Mouse (Mus musculus) erythroblast, embryonic 14.5 days (primary cell): ENCODE results near the gene Gnaz. TPM values are rescaled to one million over a fixed set of nuclear protein-coding genes. Genes with fewer than 3 reads are reported as not detected.

Experiments used
- H3K27me3 ChIP-seq: 2 replicates; pipeline ENCODE4 v1.6.1; 2012; ENCODE audit warnings: inconsistent platforms; ENCODE audit not compliant: control insufficient read depth
- H3K36me3 ChIP-seq: 2 replicates; pipeline ENCODE4 v1.6.1; 2012; ENCODE audit warnings: mild to moderate bottlenecking, inconsistent platforms; ENCODE audit not compliant: control insufficient read depth
- H3K4me1 ChIP-seq: 2 replicates; pipeline ENCODE4 v1.6.1; 2012; ENCODE audit warnings: inconsistent platforms; ENCODE audit not compliant: control insufficient read depth
- H3K4me3 ChIP-seq: replicated peaks from 2 replicates; pipeline ENCODE3; 2012; ENCODE audit warnings: moderate library complexity, mild to moderate bottlenecking, inconsistent platforms
- H3K9me3 ChIP-seq: 2 replicates; pipeline ENCODE4 v1.6.1; 2012; ENCODE audit warnings: low read length, inconsistent platforms, mixed read lengths; ENCODE audit not compliant: control insufficient read depth
- GATA1 ChIP-seq: IDR thresholded peaks from 2 replicates; pipeline ENCODE4 v1.6.1; 2012; ENCODE audit warnings: low read length, inconsistent platforms, mixed read lengths
- TAL1 ChIP-seq: IDR thresholded peaks from 3 replicates; pipeline ENCODE4 v1.6.1; 2012; ENCODE audit warnings: low read length, inconsistent platforms, mixed read lengths
- polyA plus RNA-seq: library from polyadenylated mRNA; stranded (reverse); fragments of >175 nt; gene quantifications from 2 replicates; pipeline ENCODE4 v1.2.3, GENCODE M21; 2012

Gnaz gene
- polyA plus RNA-seq, 1 experiment: 0.07 TPM

DNA sequence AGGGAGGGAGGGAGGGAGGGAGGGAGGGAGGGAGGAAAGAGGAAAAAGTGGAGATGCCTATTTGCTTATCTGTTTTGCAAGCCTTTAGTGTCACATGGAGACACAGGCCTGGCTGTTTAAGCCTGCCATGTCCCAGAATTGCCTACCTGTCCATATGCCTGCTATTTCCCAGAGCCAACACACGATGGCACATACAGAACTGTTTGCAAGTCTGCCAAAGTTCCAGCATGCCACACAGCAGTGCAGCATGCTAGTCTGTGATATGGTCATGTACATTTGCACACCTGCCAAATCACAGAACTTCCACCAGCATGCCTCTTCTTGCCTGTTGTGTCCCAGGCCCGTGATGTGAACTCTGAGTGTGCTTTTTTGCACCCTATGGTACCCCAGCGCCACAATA, 36.4 kb upstream of the Gnaz start:
- TF ChIP-seq GATA1 (no peak), TAL1 (no peak)
- Histone ChIP-seq H3K4me1 (no peaks in the 10 kb centered on the region; the same call in 1 of the 2 replicates), H3K4me3 (no peak overlapping the region), H3K9me3 (no peaks in the 10 kb centered on the region), H3K36me3 (no peaks in the 10 kb centered on the region), H3K27me3 (no peaks in the 10 kb centered on the region)

DNA sequence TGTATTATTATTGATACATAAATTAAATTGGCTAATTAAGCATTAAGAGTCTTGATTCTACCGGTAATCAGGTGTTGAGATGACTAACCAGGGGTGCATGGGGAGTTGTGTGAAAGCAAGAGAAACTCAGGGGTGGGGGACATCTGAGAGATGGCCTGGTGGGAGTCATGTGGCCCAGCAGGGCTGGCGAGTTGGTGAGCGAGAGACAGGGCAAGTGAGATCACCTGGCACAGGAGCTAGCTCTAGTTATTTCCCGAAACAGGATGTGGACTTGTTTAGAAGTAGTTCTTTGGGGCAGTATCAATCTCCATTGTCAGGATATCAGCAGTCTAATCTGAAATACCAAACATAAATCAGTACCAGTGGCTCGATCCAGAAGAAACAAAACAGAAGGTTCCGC, 35.3 kb upstream of the Gnaz start:
- TF ChIP-seq TAL1 (no peak), GATA1 (no peak)

DNA sequence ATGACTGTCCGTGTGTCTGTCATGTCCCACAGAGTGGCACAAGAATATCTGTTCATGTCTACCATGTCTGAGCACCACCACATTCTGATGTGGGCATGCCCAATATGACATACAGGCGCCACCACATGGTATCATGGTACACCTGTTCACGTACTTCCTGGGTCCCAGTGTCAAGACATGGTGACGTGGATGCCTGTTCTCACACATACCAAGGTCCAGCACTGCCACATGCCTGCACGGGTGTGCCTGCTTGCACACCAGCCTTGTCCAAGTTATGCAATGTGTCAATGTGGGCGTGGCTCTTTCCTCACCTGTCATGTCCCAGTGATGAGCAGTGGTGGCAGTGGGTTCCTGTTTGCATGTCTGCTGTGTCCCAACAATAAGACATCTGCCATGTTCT, 34.5 kb upstream of the Gnaz start:
- Histone ChIP-seq H3K9me3 (no peaks in the 10 kb centered on the region), H3K36me3 (no peaks in the 10 kb centered on the region), H3K27me3 (no peaks in the 10 kb centered on the region), H3K4me3 (no peak overlapping the region), H3K4me1 (no peaks in the 10 kb centered on the region)
- TF ChIP-seq TAL1 (no peak), GATA1 (no peak)

More for the DNA sequence above, 35.3 kb upstream of the Gnaz start:
- H3K36me3 ChIP-seq: no peaks in the 10 kb centered on the region
- H3K9me3 ChIP-seq: no peaks in the 10 kb centered on the region
- H3K4me1 ChIP-seq: no peaks in the 10 kb centered on the region
- no peak overlapping the region for H3K4me3 ChIP-seq
- no peaks in the 10 kb centered on the region for H3K27me3 ChIP-seq

DNA sequence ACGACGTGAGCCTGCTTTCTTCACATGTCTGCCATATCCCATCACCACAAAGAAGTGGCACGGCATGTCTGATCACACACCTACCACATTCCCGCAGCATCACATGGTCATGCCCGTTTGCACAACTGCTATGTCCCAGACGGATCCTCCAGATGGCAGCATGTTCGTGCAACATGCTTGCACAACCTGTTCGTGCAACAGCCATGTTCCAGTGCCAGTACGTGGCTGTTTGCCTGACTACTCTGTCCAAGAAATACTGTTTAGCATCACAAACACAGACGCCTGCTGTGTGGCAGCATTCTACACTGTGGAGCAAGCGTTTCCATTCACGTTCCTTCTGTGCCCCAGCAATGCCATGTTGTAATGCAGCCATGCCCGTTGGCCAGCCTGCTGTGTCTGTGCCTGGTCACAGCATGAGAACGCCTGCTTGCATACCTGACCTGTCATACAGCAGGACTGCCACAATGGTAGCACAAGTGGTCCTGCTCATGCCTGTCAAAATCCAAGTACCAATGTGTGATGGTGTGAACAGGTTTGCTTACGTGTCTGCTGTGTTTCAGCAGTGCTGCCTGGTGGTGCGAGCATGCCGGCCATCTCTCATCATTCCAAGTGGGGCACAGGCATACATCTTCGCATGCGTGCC, 33.3 kb upstream of the Gnaz start:
- Histone ChIP-seq H3K27me3 (no peaks in the 10 kb centered on the region), H3K4me3 (no peak overlapping the region), H3K4me1 (no peaks in the 10 kb centered on the region), H3K9me3 (no peaks in the 10 kb centered on the region), H3K36me3 (no peaks in the 10 kb centered on the region)
- TF ChIP-seq TAL1 (no peak), GATA1 (no peak)

DNA sequence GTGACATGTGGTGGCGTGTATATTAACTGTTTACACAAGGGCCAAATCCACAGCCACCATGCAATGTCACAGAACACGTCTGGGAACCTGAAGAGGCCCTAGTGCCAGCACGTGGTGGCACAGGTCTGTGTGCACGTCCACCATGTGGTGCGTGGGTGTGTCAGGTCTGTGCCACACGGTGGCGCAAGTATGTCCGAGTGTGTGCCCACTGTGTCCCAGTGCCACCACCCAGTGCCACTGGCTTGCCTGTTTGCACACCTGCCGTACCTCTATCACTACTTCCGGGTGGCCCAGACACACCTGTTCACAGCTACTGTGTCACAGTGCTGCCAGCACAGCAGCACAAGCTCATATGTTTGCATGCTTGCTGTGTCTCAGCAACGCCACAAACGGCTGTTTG, 32.5 kb upstream of the Gnaz start:
- Histone ChIP-seq H3K9me3 (no peaks in the 10 kb centered on the region), H3K4me3 (no peak overlapping the region), H3K4me1 (no peaks in the 10 kb centered on the region), H3K36me3 (no peaks in the 10 kb centered on the region), H3K27me3 (no peaks in the 10 kb centered on the region)
- TF ChIP-seq TAL1: no peak
- TF ChIP-seq GATA1: no peak

DNA sequence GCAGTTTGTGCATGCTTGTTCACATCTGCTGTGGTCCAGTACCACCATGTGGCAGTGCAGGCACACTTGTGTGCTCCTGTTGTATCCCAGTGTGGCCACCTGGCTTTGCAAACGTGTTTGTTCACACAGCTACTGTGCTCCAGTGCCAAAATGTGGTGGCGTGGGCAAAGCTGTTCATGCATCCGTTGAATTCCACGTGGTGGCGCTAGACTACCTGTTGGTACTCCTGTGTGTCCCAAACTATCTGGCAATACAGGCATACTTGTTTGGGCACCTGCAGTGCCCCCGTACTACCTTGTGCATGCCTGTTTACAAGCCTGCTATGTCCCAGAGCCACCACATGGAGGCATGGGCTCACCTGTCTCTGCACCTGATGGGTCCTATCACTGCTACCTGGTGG, 32.0 kb upstream of the Gnaz start:
- TF ChIP-seq TAL1 (no peak), GATA1 (no peak)
- Histone ChIP-seq H3K4me3 (no peak overlapping the region), H3K27me3 (no peaks in the 10 kb centered on the region), H3K36me3 (no peaks in the 10 kb centered on the region), H3K4me1 (no peaks in the 10 kb centered on the region), H3K9me3 (no peaks in the 10 kb centered on the region)

DNA sequence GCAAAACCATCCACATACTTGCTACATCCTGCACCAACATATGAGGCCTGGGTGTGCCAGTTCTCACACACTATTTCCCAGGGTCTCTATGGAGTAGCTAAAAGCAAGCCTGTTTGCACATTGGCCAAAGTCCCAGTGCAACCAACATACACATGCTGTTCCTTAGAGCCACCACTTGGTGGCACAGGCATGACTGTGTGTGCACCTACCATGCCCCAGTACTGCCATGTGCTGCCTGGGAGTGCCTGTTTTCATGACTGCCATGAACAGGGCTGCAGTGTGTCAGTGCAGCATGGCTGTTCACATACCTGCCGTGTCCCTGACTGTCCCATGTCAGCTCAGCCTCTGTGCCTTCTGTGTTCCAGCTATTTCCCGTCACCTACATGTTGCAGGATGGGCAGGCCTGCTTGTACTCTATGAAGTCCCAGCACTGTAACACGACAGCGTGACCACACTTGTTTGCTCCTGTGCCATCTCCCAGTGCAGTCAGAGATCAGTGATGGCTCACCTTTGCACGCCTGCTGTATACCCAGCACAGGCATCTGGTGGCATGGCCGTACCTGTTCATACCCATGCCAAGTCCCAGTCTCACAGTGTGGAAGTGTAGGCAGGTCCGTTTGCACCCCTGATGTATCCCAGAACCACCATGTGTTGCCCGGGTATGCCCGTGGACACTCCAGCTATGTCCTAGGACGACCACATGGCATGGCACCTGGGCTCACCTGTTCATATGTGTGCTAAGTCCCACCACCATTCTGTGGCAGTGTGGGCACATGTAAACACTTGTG, 29.8 kb upstream of the Gnaz start:
- H3K4me1 ChIP-seq: no peaks in the 10 kb centered on the region
- H3K27me3 ChIP-seq: no peaks in the 10 kb centered on the region
- no peaks in the 10 kb centered on the region for H3K9me3 ChIP-seq
- TF ChIP-seq GATA1 (no peak), TAL1 (no peak)
- no peak overlapping the region for H3K4me3 ChIP-seq
- no peaks in the 10 kb centered on the region for H3K36me3 ChIP-seq

DNA sequence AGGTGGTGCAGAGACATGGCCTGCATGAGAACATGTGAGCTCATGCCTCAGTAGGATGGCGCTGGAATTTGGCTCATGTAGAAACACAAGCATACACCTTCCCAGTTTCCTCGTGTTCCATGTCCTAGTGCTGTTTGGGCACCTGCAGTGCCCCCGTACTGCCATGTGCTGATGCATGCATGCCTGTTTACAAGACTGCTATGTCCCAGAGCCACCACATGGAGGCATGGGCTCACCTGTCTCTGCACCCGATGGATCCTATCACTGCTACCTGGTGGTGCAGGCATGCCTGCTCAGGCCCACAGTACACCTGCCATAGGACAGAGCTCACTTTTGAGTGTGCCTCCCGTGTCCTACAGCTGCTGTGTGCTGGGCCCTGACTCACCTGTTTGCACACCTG, 28.6 kb upstream of the Gnaz start:
- Histone ChIP-seq H3K36me3 (no peaks in the 10 kb centered on the region), H3K9me3 (no peaks in the 10 kb centered on the region), H3K4me3 (no peak overlapping the region), H3K27me3 (no peaks in the 10 kb centered on the region), H3K4me1 (no peaks in the 10 kb centered on the region)
- TF ChIP-seq TAL1: no peak
- TF ChIP-seq GATA1: no peak

DNA sequence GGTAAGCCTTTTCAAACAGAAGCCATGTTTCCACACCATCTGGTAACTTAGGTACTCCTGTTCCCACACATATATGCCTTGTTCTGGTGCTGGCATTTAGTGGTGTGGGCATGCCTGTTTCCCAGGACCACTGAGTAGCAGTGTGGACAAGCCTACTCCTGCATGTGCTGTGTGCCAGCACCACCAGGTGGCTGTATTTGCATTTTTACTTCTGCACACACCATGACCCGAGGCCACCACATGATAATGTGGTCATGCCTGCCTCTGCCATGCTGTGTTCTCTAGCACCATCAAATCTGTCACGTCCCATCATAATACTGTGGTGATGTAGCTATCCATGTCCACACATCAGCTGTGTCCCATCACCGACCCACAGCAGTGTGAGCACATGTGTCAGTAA, 27.7 kb upstream of the Gnaz start:
- no peak overlapping the region for H3K4me3 ChIP-seq
- H3K27me3 ChIP-seq: no peaks in the 10 kb centered on the region
- no peaks in the 10 kb centered on the region for H3K36me3 ChIP-seq
- H3K9me3 ChIP-seq: no peaks in the 10 kb centered on the region
- no peaks in the 10 kb centered on the region for H3K4me1 ChIP-seq
- TF ChIP-seq GATA1 (no peak), TAL1 (no peak)

DNA sequence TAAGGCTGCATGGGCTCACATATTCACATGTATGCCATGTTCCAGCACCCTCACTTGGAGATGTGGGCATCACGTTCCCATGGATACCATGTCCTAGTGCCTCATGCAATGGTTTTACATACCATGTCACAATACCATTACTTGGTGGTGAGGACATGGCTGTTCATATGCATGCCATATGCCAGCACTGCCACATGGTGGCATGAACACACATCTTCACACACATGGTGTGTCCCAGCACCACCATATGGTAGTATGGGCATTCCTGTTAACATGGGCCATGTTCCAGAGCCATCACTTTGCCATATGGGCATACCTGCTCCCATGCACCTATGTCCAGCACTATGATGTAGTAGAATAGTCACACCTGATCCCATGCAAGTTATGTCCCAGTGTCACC, 26.2 kb upstream of the Gnaz start:
- Histone ChIP-seq H3K4me3 (no peak overlapping the region), H3K9me3 (no peaks in the 10 kb centered on the region), H3K27me3 (no peaks in the 10 kb centered on the region), H3K36me3 (no peaks in the 10 kb centered on the region), H3K4me1 (no peaks in the 10 kb centered on the region)
- TF ChIP-seq GATA1 (no peak), TAL1 (no peak)
